Mouse (Mus musculus): ENCODE measurements around the gene Sgms2.

- no peak for TF ChIP-seq CTCF (IDR thresholded peaks at IDR 0.05; ENCODE audit: extremely low read depth, insufficient read length, insufficient replicate concordance, low read depth, low read length)
- no peak for TF ChIP-seq POLR2A (IDR thresholded peaks at IDR 0.05; ENCODE audit: low read depth, low read length)
Measured at GRCm38 (mm10) chr3:131496506-131497122, 5.4 kb upstream of the Sgms2 start.
